Mouse (Mus musculus) myocyte (in vitro differentiated cells): Measurements from ENCODE around the gene Dlg2. TPM values are rescaled to one million over a fixed set of nuclear protein-coding genes. Genes with fewer than 3 reads are reported as not detected.

Experiments used
- H3K27me3 ChIP-seq: one replicate; pipeline ENCODE4 v1.6.1; 2011; ENCODE audit not compliant: control insufficient read depth, insufficient read depth, insufficient read length
- H3K36me3 ChIP-seq: one replicate; pipeline ENCODE4 v1.6.1; 2011; ENCODE audit not compliant: control insufficient read depth, insufficient read depth
- H3K4me2 ChIP-seq: one replicate; pipeline ENCODE4 v1.6.1; 2011; ENCODE audit warnings: low read depth, control low read depth
- H3K4me3 ChIP-seq: one replicate; pipeline ENCODE4 v1.5.1; 2011; ENCODE audit warnings: mild to moderate bottlenecking, control low read depth, moderate library complexity
- H3K79me2 ChIP-seq: one replicate; pipeline ENCODE4 v1.6.1; 2011; ENCODE audit not compliant: control insufficient read depth, insufficient read depth
- H3ac ChIP-seq: one replicate; pipeline ENCODE4 v1.6.1; 2011; ENCODE audit not compliant: control insufficient read depth, insufficient read length
- CEBPB ChIP-seq: IDR thresholded peaks from 2 replicates; pipeline ENCODE4 v1.6.1; 2011; ENCODE audit warnings: mild to moderate bottlenecking, moderate library complexity; ENCODE audit not compliant: poor library complexity, insufficient read depth, severe bottlenecking
- E2F4 ChIP-seq: IDR thresholded peaks from one replicate; pipeline ENCODE4 v1.6.1; 2011; ENCODE audit warnings: mild to moderate bottlenecking, control low read depth, moderate library complexity; ENCODE audit not compliant: insufficient read depth
- MAX ChIP-seq: IDR thresholded peaks from one replicate; pipeline ENCODE4 v1.6.1; 2011; ENCODE audit warnings: low read depth, mild to moderate bottlenecking, control low read depth
- MYOD1 ChIP-seq, 3 experiments: IDR thresholded peaks; one replicate each; pipeline ENCODE4 v1.6.1; 2011; ENCODE audit warnings: control low read depth in 2 of 3, low read depth in 2 of 3, mild to moderate bottlenecking in 2 of 3, moderate library complexity in 1 of 3; ENCODE audit not compliant: insufficient read length in 2 of 3, control insufficient read depth in 1 of 3
- MYOG ChIP-seq, 3 experiments: IDR thresholded peaks; one replicate each; pipeline ENCODE4 v1.6.1; 2011; ENCODE audit warnings: control low read depth in 2 of 3, low read depth in 2 of 3, mild to moderate bottlenecking in 2 of 3; ENCODE audit not compliant: insufficient read length in 2 of 3, control insufficient read depth in 1 of 3, insufficient read depth in 1 of 3
- POLR2A ChIP-seq: IDR thresholded peaks from one replicate; pipeline ENCODE4 v1.6.1; 2011; ENCODE audit warnings: low read depth, mild to moderate bottlenecking, control low read depth, moderate library complexity; ENCODE audit not compliant: insufficient read length
- POLR2AphosphoS2 ChIP-seq: IDR thresholded peaks from one replicate; pipeline ENCODE4 v1.6.1; 2011; ENCODE audit warnings: low read depth, control low read depth; ENCODE audit not compliant: insufficient read length
- REST ChIP-seq: IDR thresholded peaks from one replicate; pipeline ENCODE4 v1.6.1; 2011; ENCODE audit warnings: mild to moderate bottlenecking, control low read depth, moderate library complexity; ENCODE audit not compliant: insufficient read depth, insufficient read length
- SRF ChIP-seq: IDR thresholded peaks from one replicate; pipeline ENCODE4 v1.6.1; 2011; ENCODE audit warnings: low read depth; ENCODE audit not compliant: control insufficient read depth, insufficient read length
- TCF12 ChIP-seq: IDR thresholded peaks from one replicate; pipeline ENCODE4 v1.6.1; 2011; ENCODE audit warnings: mild to moderate bottlenecking, control low read depth; ENCODE audit not compliant: poor library complexity, insufficient read depth, severe bottlenecking
- TCF3 ChIP-seq: IDR thresholded peaks from one replicate; pipeline ENCODE4 v1.6.1; 2011; ENCODE audit warnings: low read depth, control low read depth; ENCODE audit not compliant: insufficient read length
- USF1 ChIP-seq: IDR thresholded peaks from one replicate; pipeline ENCODE4 v1.6.1; 2011; ENCODE audit warnings: low read depth, mild to moderate bottlenecking, control low read depth, moderate library complexity
- polyA plus RNA-seq: library from polyadenylated mRNA; unstranded; fragments of >200 nt; fragmentation: generic; extraction: Trizol; gene quantifications from one replicate; pipeline ENCODE4 v1.2.1, GENCODE M21; 2012; ENCODE audit warnings: missing spikeins

The Dlg2 gene
- polyA plus RNA-seq, 1 experiment, result 0.65 TPM

DNA sequence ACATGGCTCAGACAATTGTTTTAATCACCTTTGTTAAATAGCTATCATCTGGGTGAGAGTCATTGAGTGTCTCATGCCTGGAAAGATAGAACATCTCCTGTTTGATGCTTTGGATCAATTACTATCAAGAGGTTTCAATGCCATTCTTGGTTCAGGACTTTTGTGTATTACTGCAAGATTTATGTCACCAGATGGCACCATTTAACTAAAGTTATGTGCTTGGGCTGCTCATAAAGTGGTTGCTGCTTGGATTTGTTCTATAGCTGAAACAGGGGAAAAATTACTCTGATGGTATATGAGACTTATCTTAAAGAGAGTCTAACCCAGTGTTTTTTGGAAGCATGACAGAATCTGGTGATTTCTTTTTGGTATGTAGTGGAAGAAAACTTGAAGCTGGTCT is 35.8 kb downstream of the Dlg2 start:
- Histone ChIP-seq H3K4me2 (no peak overlapping the region), H3ac (no peak overlapping the region)
- TF ChIP-seq E2F4, result no peak
- no peak for TF ChIP-seq MAX
- TF ChIP-seq TCF3, result no peak
- no peak for TF ChIP-seq SRF
- no peak for TF ChIP-seq POLR2A
- TF ChIP-seq MYOG (IDR thresholded peaks at IDR 0.05; ENCODE audit: control insufficient read depth in 1 of 3, insufficient read depth in 1 of 3, insufficient read length in 2 of 3, low read depth in 2 of 3), result no peak
- no peak for TF ChIP-seq POLR2AphosphoS2
- no peak for TF ChIP-seq CEBPB
- no peak for TF ChIP-seq USF1
- TF ChIP-seq TCF12, result no peak
- TF ChIP-seq MYOD1 (IDR thresholded peaks at IDR 0.05; ENCODE audit: control insufficient read depth in 1 of 3, insufficient read length in 2 of 3, low read depth in 2 of 3), result no peak
- no peak for TF ChIP-seq REST

DNA sequence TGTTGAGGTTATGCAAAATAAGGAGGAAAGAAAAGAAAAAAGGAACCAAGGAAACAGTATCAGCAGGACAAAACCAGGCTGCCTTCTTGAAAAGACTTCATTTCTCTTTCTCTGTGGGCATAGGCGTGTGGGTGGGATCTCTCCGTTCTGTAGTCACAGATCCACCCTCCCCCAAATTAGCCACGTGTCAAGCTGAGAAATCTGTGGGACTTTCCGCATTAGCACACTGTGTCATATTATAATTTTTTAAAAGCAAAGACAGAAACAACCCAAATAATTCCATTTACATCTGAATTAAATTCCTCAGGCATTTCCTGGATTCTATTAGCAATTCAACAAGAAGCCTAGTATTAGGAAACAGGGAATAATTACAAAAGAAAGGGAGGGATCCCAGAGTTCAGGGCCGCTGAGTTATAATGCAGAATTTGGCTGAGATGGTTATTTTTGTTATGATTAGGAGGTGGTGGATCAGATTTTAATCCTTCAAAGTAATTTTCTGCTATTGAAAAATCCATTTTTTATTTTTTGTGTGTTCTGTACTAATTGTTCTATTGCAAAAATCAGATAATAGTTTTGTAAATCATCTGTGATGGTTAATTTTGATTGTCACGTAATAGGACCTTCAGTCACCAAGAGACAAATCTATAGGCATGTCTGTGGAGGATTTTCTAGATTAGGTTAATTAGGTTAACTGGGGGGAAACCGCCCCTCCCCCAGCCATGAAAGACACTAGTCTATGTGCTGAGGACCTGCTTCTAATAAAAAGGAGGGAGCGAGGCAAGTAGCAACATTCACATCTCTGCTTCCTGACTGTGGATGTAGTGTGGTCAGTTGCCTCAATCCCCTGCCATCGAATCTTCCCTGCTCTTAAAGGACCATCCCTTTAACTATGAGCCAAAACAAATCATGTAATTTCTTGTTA is 63.3 kb downstream of the Dlg2 start:
- TF ChIP-seq TCF12 (no peak), POLR2A (no peak), MYOD1 (IDR thresholded peaks at IDR 0.05; ENCODE audit: control insufficient read depth in 1 of 3, insufficient read length in 2 of 3, low read depth in 2 of 3) (no peak), POLR2AphosphoS2 (no peak), SRF (no peak), USF1 (no peak), REST (no peak), MYOG (IDR thresholded peaks at IDR 0.05; ENCODE audit: control insufficient read depth in 1 of 3, insufficient read depth in 1 of 3, insufficient read length in 2 of 3, low read depth in 2 of 3) (no peak), CEBPB (no peak), E2F4 (no peak), TCF3 (no peak), MAX (no peak)
- no peak overlapping the region for H3ac ChIP-seq
- H3K27me3 ChIP-seq, result no peaks in the 10 kb centered on the region

More for the DNA sequence above, 35.8 kb downstream of the Dlg2 start:
- H3K4me3 ChIP-seq, result no peak overlapping the region
- H3K27me3 ChIP-seq, result no peaks in the 10 kb centered on the region
- H3K79me2 ChIP-seq, result no peaks in the 10 kb centered on the region
- no peaks in the 10 kb centered on the region for H3K36me3 ChIP-seq

DNA sequence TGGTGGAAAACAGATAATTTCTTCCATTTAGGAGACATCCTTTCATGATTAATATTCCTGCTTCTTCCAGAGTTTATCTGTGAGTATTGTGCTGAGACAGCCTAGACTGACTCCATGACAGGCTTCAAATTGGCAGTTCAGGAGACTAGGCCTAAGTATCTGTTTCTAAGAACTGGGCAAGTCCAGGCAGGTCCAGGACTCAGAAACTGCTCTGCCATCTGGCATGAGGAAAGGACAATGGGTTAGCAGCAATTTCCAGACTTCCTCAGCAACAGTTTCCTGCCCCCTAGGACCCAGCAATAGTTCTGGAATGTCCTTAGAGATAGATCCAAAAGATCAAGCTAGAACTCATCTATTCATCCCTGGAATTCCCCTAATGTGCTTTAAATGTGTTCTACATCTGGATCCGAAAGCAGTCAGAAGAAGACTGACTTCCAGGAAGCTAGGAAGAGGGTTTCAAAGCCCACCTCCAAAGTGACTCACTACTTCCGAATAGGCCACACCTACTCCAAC is 64.4 kb downstream of the Dlg2 start:
- no peak overlapping the region for H3ac ChIP-seq

More for the DNA sequence above, 63.3 kb downstream of the Dlg2 start:
- Histone ChIP-seq H3K4me2 (no peak overlapping the region), H3K4me3 (no peak overlapping the region), H3K79me2 (no peaks in the 10 kb centered on the region), H3K36me3 (no peaks in the 10 kb centered on the region)

DNA sequence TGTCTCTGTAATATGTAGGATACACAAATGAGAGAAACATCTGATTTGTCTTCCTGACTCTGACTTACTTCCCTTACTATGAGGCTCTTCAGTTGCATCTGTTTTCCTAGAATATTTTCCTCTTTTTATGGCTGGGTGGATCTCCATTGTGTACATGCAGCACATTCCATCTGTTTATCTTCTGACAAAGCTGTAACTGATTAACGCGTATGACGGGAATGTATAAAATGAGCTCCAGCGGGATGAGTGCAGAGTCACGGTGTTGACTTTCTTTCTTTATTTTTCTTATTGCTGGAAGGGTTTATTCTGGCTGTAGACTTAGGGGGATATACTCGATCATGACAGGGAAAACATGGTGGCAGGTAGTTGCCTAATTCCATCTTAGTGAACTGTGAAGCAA is 76.9 kb downstream of the Dlg2 start:
- Histone ChIP-seq H3K4me2 (no peak overlapping the region), H3K79me2 (no peaks in the 10 kb centered on the region), H3K27me3 (no peaks in the 10 kb centered on the region), H3ac (no peak overlapping the region), H3K4me3 (no peak overlapping the region), H3K36me3 (no peaks in the 10 kb centered on the region)
- TF ChIP-seq TCF12 (no peak), MYOG (IDR thresholded peaks at IDR 0.05; ENCODE audit: control insufficient read depth in 1 of 3, insufficient read depth in 1 of 3, insufficient read length in 2 of 3, low read depth in 2 of 3) (no peak), REST (no peak), USF1 (no peak), MAX (no peak), POLR2A (no peak), TCF3 (no peak), MYOD1 (IDR thresholded peaks at IDR 0.05; ENCODE audit: control insufficient read depth in 1 of 3, insufficient read length in 2 of 3, low read depth in 2 of 3) (no peak), SRF (no peak), E2F4 (no peak), CEBPB (no peak), POLR2AphosphoS2 (no peak)

More for the DNA sequence above, 64.4 kb downstream of the Dlg2 start:
- no peaks in the 10 kb centered on the region for H3K36me3 ChIP-seq
- H3K4me3 ChIP-seq, result no peak overlapping the region
- H3K79me2 ChIP-seq, result no peaks in the 10 kb centered on the region
- TF ChIP-seq MAX (no peak), SRF (no peak), CEBPB (no peak), MYOG (IDR thresholded peaks at IDR 0.05; ENCODE audit: control insufficient read depth in 1 of 3, insufficient read depth in 1 of 3, insufficient read length in 2 of 3, low read depth in 2 of 3) (no peak), E2F4 (no peak), TCF3 (no peak), POLR2A (no peak), MYOD1 (IDR thresholded peaks at IDR 0.05; ENCODE audit: control insufficient read depth in 1 of 3, insufficient read length in 2 of 3, low read depth in 2 of 3) (no peak), REST (no peak), POLR2AphosphoS2 (no peak), TCF12 (no peak), USF1 (no peak)
- H3K4me2 ChIP-seq, result no peak overlapping the region
- H3K27me3 ChIP-seq, result no peaks in the 10 kb centered on the region
